Mouse (Mus musculus): ENCODE results near the gene Wt1. TPM values are rescaled to one million over a fixed set of nuclear protein-coding genes. Genes with fewer than 3 reads are reported as not detected.

Wt1 gene
- total RNA-seq (2015; ENCODE audit: low replicate concordance): not detected in 2 replicates
- total RNA-seq (2017; ENCODE audit: low replicate concordance): not detected in 2 replicates

GRCm38 (mm10) chr2:105126279-105126678 is at the start of gene Wt1:
Gene Wt1 (plus strand): TSS chr2:105126529.
- no peak for ATAC-seq (replicated peaks; ENCODE audit: low FRiP score, poor library complexity, severe bottlenecking)

GRCm38 (mm10) chr2:105077151-105077550 is 49.2 kb upstream of the Wt1 start:
- no peak for ATAC-seq (replicated peaks; ENCODE audit: low FRiP score, poor library complexity, severe bottlenecking)

- ATAC-seq (replicated peaks; ENCODE audit: low FRiP score, poor library complexity, severe bottlenecking): no peak
Measured at GRCm38 (mm10) chr2:105082256-105082790, 44.0 kb upstream of the Wt1 start.

- no peak for ATAC-seq (replicated peaks; ENCODE audit: low FRiP score, poor library complexity, severe bottlenecking)
Measured at GRCm38 (mm10) chr2:105084035-105084434, 42.3 kb upstream of the Wt1 start.

GRCm38 (mm10) chr2:105086081-105086480 is 40.2 kb upstream of the Wt1 start:
- ATAC-seq (replicated peaks; ENCODE audit: low FRiP score, poor library complexity, severe bottlenecking): no peak

GRCm38 (mm10) chr2:105088005-105088404 is 38.3 kb upstream of the Wt1 start:
- ATAC-seq (replicated peaks; ENCODE audit: low FRiP score, poor library complexity, severe bottlenecking): peak; percentile 76

GRCm38 (mm10) chr2:105089083-105089482 is 37.2 kb upstream of the Wt1 start:
- no peak for ATAC-seq (replicated peaks; ENCODE audit: low FRiP score, poor library complexity, severe bottlenecking)

GRCm38 (mm10) chr2:105089581-105090508 is 36.5 kb upstream of the Wt1 start:
- ATAC-seq (replicated peaks; ENCODE audit: low FRiP score, poor library complexity, severe bottlenecking): no peak

GRCm38 (mm10) chr2:105090991-105091390 is 35.3 kb upstream of the Wt1 start:
- ATAC-seq (replicated peaks; ENCODE audit: low FRiP score, poor library complexity, severe bottlenecking): no peak

GRCm38 (mm10) chr2:105091718-105092117 is 34.6 kb upstream of the Wt1 start, which contains the start of gene Gm11060:
Gene Gm11060 (plus strand): TSS chr2:105092018.
- no peak for ATAC-seq (replicated peaks; ENCODE audit: low FRiP score, poor library complexity, severe bottlenecking)

GRCm38 (mm10) chr2:105097294-105097953 is 28.9 kb upstream of the Wt1 start:
- ATAC-seq (replicated peaks; ENCODE audit: low FRiP score, poor library complexity, severe bottlenecking): no peak

GRCm38 (mm10) chr2:105099410-105099809 is 26.9 kb upstream of the Wt1 start:
- no peak for ATAC-seq (replicated peaks; ENCODE audit: low FRiP score, poor library complexity, severe bottlenecking)

- no peak for ATAC-seq (replicated peaks; ENCODE audit: low FRiP score, poor library complexity, severe bottlenecking)
Measured at GRCm38 (mm10) chr2:105100541-105100940, 25.8 kb upstream of the Wt1 start.

GRCm38 (mm10) chr2:105108703-105109158 is 17.6 kb upstream of the Wt1 start:
- ATAC-seq (replicated peaks; ENCODE audit: low FRiP score, poor library complexity, severe bottlenecking): no peak

GRCm38 (mm10) chr2:105114074-105114473 is 12.3 kb upstream of the Wt1 start:
- no peak for ATAC-seq (replicated peaks; ENCODE audit: low FRiP score, poor library complexity, severe bottlenecking)

GRCm38 (mm10) chr2:105117669-105118068 is 8.7 kb upstream of the Wt1 start:
- ATAC-seq (replicated peaks; ENCODE audit: low FRiP score, poor library complexity, severe bottlenecking): no peak

- no peak for ATAC-seq (replicated peaks; ENCODE audit: low FRiP score, poor library complexity, severe bottlenecking)
Measured at GRCm38 (mm10) chr2:105122216-105122615, 4.1 kb upstream of the Wt1 start.

GRCm38 (mm10) chr2:105122886-105123285 is 3.4 kb upstream of the Wt1 start:
- ATAC-seq (replicated peaks; ENCODE audit: low FRiP score, poor library complexity, severe bottlenecking): no peak

GRCm38 (mm10) chr2:105123431-105123830 is 2.9 kb upstream of the Wt1 start:
- no peak for ATAC-seq (replicated peaks; ENCODE audit: low FRiP score, poor library complexity, severe bottlenecking)

- ATAC-seq (replicated peaks; ENCODE audit: low FRiP score, poor library complexity, severe bottlenecking): no peak
Measured at GRCm38 (mm10) chr2:105123881-105124280, 2.4 kb upstream of the Wt1 start.
